Mouse (Mus musculus) large intestine, adult 2 months (tissue): Measurements from ENCODE around the gene Phc2. TPM values are rescaled to one million over a fixed set of nuclear protein-coding genes. Genes with fewer than 3 reads are reported as not detected.

Experiments
- DNase-seq: peaks from one replicate; pipeline ENCODE4 v3.0.0-alpha.2; 2012; ENCODE audit warnings: low read depth, low spot score
- WGBS: fragments of 180-500 bp; shearing (Covaris S2); methylation state at CpG from one replicate; pipeline ENCODE4 v1.1.7; 2018; 5-methylcytosine and 5-hydroxymethylcytosine counted together
- polyA plus RNA-seq: library from polyadenylated mRNA; depleted of rRNA; stranded (reverse); fragments of >200 nt; gene quantifications from 2 replicates; pipeline ENCODE4 v1.2.3, GENCODE M21; 2012

The Phc2 gene
- polyA plus RNA-seq, 1 experiment, result 79.9 TPM

- 36% methylated on average over 6 of the region's 6 CpGs for WGBS
- no peak for DNase-seq
These were observed 79.0 kb downstream of the Phc2 start for GRCm38 (mm10) chr4:128733496-128733895.

GRCm38 (mm10) chr4:128734217-128734616, 79.7 kb downstream of the Phc2 start:
- 5% methylated on average over 5 of the region's 5 CpGs for WGBS

GRCm38 (mm10) chr4:128734721-128735671, 80.5 kb downstream of the Phc2 start:
- no peak for DNase-seq
- WGBS, result 37% methylated on average over 18 of the region's 18 CpGs

More at GRCm38 (mm10) chr4:128734217-128734616, 79.7 kb downstream of the Phc2 start:
- DNase-seq, result no peak

- WGBS, result 51% methylated on average over 6 of the region's 6 CpGs
- DNase-seq, result no peak
These were observed 82.7 kb downstream of the Phc2 start for GRCm38 (mm10) chr4:128737137-128737589.

- DNase-seq, result no peak
- WGBS, result 50% methylated on average over 14 of the region's 14 CpGs
These were observed 83.5 kb downstream of the Phc2 start for GRCm38 (mm10) chr4:128737825-128738610.

GRCm38 (mm10) chr4:128740878-128741277, 86.4 kb downstream of the Phc2 start:
- 13% methylated on average over 1 of the region's 1 CpGs for WGBS

GRCm38 (mm10) chr4:128741906-128742305, 87.4 kb downstream of the Phc2 start:
- 62% methylated on average over 5 of the region's 5 CpGs for WGBS
- DNase-seq, result no peak

More at GRCm38 (mm10) chr4:128740878-128741277, 86.4 kb downstream of the Phc2 start:
- DNase-seq, result no peak

GRCm38 (mm10) chr4:128742379-128742970, 88.0 kb downstream of the Phc2 start:
- whole genome bisulfite sequencing, result 80% methylated on average over 10 of the region's 10 CpGs
- no peak for DNase-seq

- no peak for DNase-seq
- 74% methylated on average over 12 of the region's 12 CpGs for whole genome bisulfite sequencing
These were observed 88.6 kb downstream of the Phc2 start for GRCm38 (mm10) chr4:128743031-128743626.

GRCm38 (mm10) chr4:128745160-128745559, 90.7 kb downstream of the Phc2 start:
- WGBS, result 86% methylated on average over 8 of the region's 8 CpGs
- no peak for DNase-seq

- DNase-seq, result no peak
- 83% methylated on average over 22 of the region's 22 CpGs for WGBS
These were observed 93.2 kb downstream of the Phc2 start for GRCm38 (mm10) chr4:128747614-128748270.

GRCm38 (mm10) chr4:128748309-128748708, 93.8 kb downstream of the Phc2 start:
- DNase-seq, result no peak
- 91% methylated on average over 7 of the region's 7 CpGs for WGBS

GRCm38 (mm10) chr4:128751006-128751405, 96.5 kb downstream of the Phc2 start:
- no peak for DNase-seq
- WGBS, result 78% methylated on average over 5 of the region's 5 CpGs

GRCm38 (mm10) chr4:128752031-128752757, 97.7 kb downstream of the Phc2 start:
- no peak for DNase-seq
- 84% methylated on average over 13 of the region's 13 CpGs for WGBS

GRCm38 (mm10) chr4:128753571-128753970, 99.1 kb downstream of the Phc2 start:
- DNase-seq, result no peak
- WGBS, result 93% methylated on average over 7 of the region's 7 CpGs

- DNase-seq, result no peak
- WGBS, result 63% methylated on average over 3 of the region's 3 CpGs
These were observed 100.6 kb downstream of the Phc2 start, which contains the start of gene A3galt2 for GRCm38 (mm10) chr4:128755064-128755463. Gene A3galt2 (plus strand): TSS chr4:128755364.

- 67% methylated on average over 7 of the region's 7 CpGs for WGBS
- DNase-seq, result no peak
These were observed 101.4 kb downstream of the Phc2 start for GRCm38 (mm10) chr4:128755900-128756299.

- no peak for DNase-seq
- 71% methylated on average over 5 of the region's 5 CpGs for WGBS
These were observed 104.7 kb downstream of the Phc2 start for GRCm38 (mm10) chr4:128759214-128759613.
